Mouse (Mus musculus) heart, embryonic 16.5 days (tissue): ENCODE data around the gene Ell2. TPM values are rescaled to one million over a fixed set of nuclear protein-coding genes. Genes with fewer than 3 reads are reported as not detected.

Experiments
- ATAC-seq: fragments of 200-750 bp; cut with Nextera tagmentation; replicated peaks from 2 replicates; pipeline ENCODE4 v1.8.0; 2017; ENCODE audit warnings: moderate number of reproducible peaks; ENCODE audit not compliant: insufficient read depth, low FRiP score; ENCODE audit errors: extremely low read depth
- H3K27ac ChIP-seq: fragments of 300-500 bp; sonication (generic); 2 replicates; pipeline ENCODE4 v1.5.1; 2014; ENCODE audit warnings: mild to moderate bottlenecking, low read length, control low read depth, moderate library complexity
- H3K27me3 ChIP-seq: fragments of 300-500 bp; sonication (generic); 2 replicates; pipeline ENCODE4 v1.6.1; 2014; ENCODE audit warnings: low read length, mixed read lengths; ENCODE audit not compliant: control insufficient read depth, insufficient read depth
- H3K36me3 ChIP-seq: fragments of 300-500 bp; sonication (generic); 2 replicates; pipeline ENCODE4 v1.6.1; 2014; ENCODE audit not compliant: control insufficient read depth, insufficient read depth
- H3K4me1 ChIP-seq: fragments of 300-500 bp; sonication (generic); 2 replicates; pipeline ENCODE4 v1.6.1; 2014; ENCODE audit warnings: low read length, mixed read lengths; ENCODE audit not compliant: control insufficient read depth, insufficient read depth
- H3K4me2 ChIP-seq: fragments of 300-500 bp; sonication (generic); 2 replicates; pipeline ENCODE4 v1.6.1; 2014; ENCODE audit warnings: low read depth, mild to moderate bottlenecking, control low read depth, low read length
- H3K4me3 ChIP-seq: fragments of 300-500 bp; sonication (generic); 2 replicates; pipeline ENCODE4 v1.5.1; 2014; ENCODE audit warnings: mild to moderate bottlenecking, control low read depth, low read length
- H3K9ac ChIP-seq: fragments of 300-500 bp; sonication (generic); 2 replicates; pipeline ENCODE4 v1.6.1; 2014; ENCODE audit warnings: low read length, control low read depth
- H3K9me3 ChIP-seq: fragments of 300-500 bp; sonication (generic); replicated peaks from 2 replicates; pipeline ENCODE4 v1.6.1; 2016; ENCODE audit warnings: low read length; ENCODE audit not compliant: control insufficient read depth
- WGBS: fragments of 180-500 bp; shearing (Covaris S2); extraction: QIAGEN DNeasy Blood & Tissue Kit; methylation state at CpG from one replicate; pipeline ENCODE4 v1.1.7; 2014; 5-methylcytosine and 5-hydroxymethylcytosine counted together
- polyA plus RNA-seq: library from polyadenylated mRNA; unstranded; fragments of >200 nt; fragmentation: Nextera tagmentation; extraction: Ambion mirVana; gene quantifications from 2 replicates; pipeline ENCODE4 v1.2.1, GENCODE M21; 2015

The Ell2 gene
- polyA plus RNA-seq, 1 experiment from 2014 or later: 3.8 TPM

- H3K4me2 ChIP-seq: no peak overlapping the region
- no peak overlapping the region for H3K9ac ChIP-seq
- H3K4me3 ChIP-seq: no peak overlapping the region
- ATAC-seq: no peak
- WGBS: 86% methylated on average over 1 of the region's 1 CpGs
- no peaks in the 10 kb centered on the region for H3K36me3 ChIP-seq
- no peaks in the 10 kb centered on the region for H3K4me1 ChIP-seq
- H3K9me3 ChIP-seq: no peaks in the 10 kb centered on the region
- no peak overlapping the region for H3K27ac ChIP-seq
- H3K27me3 ChIP-seq: no peaks in the 10 kb centered on the region
These were observed 101.4 kb downstream of the Ell2 start for GRCm38 (mm10) chr13:75807969-75808368.

- H3K27ac ChIP-seq: no peak overlapping the region
- H3K9ac ChIP-seq: no peak overlapping the region
- H3K27me3 ChIP-seq: no peaks in the 10 kb centered on the region
- no peak for ATAC-seq
- H3K9me3 ChIP-seq: no peaks in the 10 kb centered on the region
- H3K4me1 ChIP-seq: no peaks in the 10 kb centered on the region
- WGBS: 86% methylated on average over 1 of the region's 1 CpGs
- H3K4me2 ChIP-seq: no peak overlapping the region
- no peaks in the 10 kb centered on the region for H3K36me3 ChIP-seq
- H3K4me3 ChIP-seq: no peak overlapping the region
These were observed 103.4 kb downstream of the Ell2 start for GRCm38 (mm10) chr13:75809957-75810356.

DNA sequence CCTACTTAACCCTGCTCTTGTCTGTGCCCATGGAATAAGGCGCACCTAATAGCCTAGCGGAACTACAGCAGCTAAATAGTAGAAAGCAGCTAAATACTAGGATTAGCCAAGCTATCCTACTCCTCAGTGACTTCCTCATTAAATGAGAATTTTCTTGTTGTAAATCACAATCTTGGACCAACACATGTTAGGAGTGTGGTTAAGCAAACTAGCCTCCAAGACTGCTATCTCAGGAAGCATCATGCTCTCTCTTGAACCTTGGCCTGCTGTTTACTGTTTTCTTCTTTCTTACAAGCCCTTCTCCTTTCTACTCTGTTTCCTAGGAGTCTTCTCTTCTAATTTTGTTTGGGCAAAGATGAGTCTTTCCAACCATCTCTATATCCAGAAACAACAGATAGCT, 110.6 kb downstream of the Ell2 start:
- no peak overlapping the region for H3K4me3 ChIP-seq
- H3K4me1 ChIP-seq: no peaks in the 10 kb centered on the region
- no peak for ATAC-seq
- WGBS: 89% methylated on average over 2 of the region's 2 CpGs
- H3K36me3 ChIP-seq: no peaks in the 10 kb centered on the region
- H3K4me2 ChIP-seq: no peak overlapping the region
- H3K9ac ChIP-seq: no peak overlapping the region
- no peaks in the 10 kb centered on the region for H3K9me3 ChIP-seq
- no peaks in the 10 kb centered on the region for H3K27me3 ChIP-seq
- no peak overlapping the region for H3K27ac ChIP-seq

DNA sequence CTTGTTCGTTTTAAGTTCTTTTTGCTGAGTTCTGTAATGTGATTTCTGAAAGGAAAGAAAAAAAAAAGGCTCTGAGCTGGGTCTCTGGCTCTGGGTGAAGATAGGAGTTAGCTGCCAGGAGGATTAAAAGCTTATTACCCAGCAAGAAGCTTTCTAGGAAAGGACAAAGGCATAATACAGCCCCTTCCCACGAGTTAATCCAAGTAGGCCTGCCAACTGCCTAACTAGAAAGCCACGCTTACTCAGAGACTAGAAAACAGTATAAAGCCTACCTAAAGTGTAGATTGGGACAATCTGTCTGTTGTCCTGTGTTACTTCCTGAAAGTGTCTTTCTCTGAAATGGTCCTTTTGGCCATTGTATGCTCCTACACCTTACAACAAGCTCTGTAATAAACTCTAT, 111.9 kb downstream of the Ell2 start:
- H3K4me2 ChIP-seq: no peak overlapping the region
- H3K36me3 ChIP-seq: no peaks in the 10 kb centered on the region
- no peak for ATAC-seq

GRCm38 (mm10) chr13:75818945-75819706, 112.6 kb downstream of the Ell2 start:
- H3K9me3 ChIP-seq: no peaks in the 10 kb centered on the region
- H3K27ac ChIP-seq: no peak overlapping the region
- no peaks in the 10 kb centered on the region for H3K4me1 ChIP-seq
- no peaks in the 10 kb centered on the region for H3K27me3 ChIP-seq
- H3K4me3 ChIP-seq: no peak overlapping the region
- WGBS: 70% methylated on average over 3 of the region's 3 CpGs
- H3K9ac ChIP-seq: no peak overlapping the region
- no peak for ATAC-seq
- no peak overlapping the region for H3K4me2 ChIP-seq
- H3K36me3 ChIP-seq: no peaks in the 10 kb centered on the region

More for the DNA sequence above, 111.9 kb downstream of the Ell2 start:
- no peak overlapping the region for H3K9ac ChIP-seq
- 52% methylated on average over 3 of the region's 3 CpGs for WGBS
- H3K9me3 ChIP-seq: no peaks in the 10 kb centered on the region
- no peaks in the 10 kb centered on the region for H3K27me3 ChIP-seq
- H3K27ac ChIP-seq: no peak overlapping the region
- no peak overlapping the region for H3K4me3 ChIP-seq
- no peaks in the 10 kb centered on the region for H3K4me1 ChIP-seq

GRCm38 (mm10) chr13:75819898-75820297, 113.3 kb downstream of the Ell2 start:
- ATAC-seq: no peak
- H3K4me1 ChIP-seq: no peaks in the 10 kb centered on the region
- no peaks in the 10 kb centered on the region for H3K27me3 ChIP-seq
- H3K9ac ChIP-seq: no peak overlapping the region
- no peak overlapping the region for H3K4me3 ChIP-seq
- H3K36me3 ChIP-seq: no peaks in the 10 kb centered on the region
- no peaks in the 10 kb centered on the region for H3K9me3 ChIP-seq
- H3K4me2 ChIP-seq: no peak overlapping the region
- no peak overlapping the region for H3K27ac ChIP-seq

Other genes with a start within 250 kb of the Ell2 start
- 125 and 135 TPM in 2 replicates for gene Glrx, start 133.1 kb downstream of the Ell2 start, polyA plus RNA-seq
- gene Rhobtb3, start 237.2 kb downstream of the Ell2 start, polyA plus RNA-seq: 16.4 and 19.7 TPM in 2 replicates